Mouse (Mus musculus) heart, embryonic 10.5 days (tissue): ENCODE data around the gene Ctnnd2. TPM values are rescaled to one million over a fixed set of nuclear protein-coding genes. Genes with fewer than 3 reads are reported as not detected.
A peak's percentile ranks its signal among the peaks of the same experiment; 100 is the strongest.
"Not testable (repeated sequence)": the region's sequence is repeated elsewhere in the genome, so short reads cannot be mapped to it uniquely, and the experiment has no call there.

Experiments
- DNase-seq: peaks from one replicate; pipeline ENCODE4 v3.0.0-alpha.2; 2017; ENCODE audit warnings: low spot score
- H3K27ac ChIP-seq: fragments of 300-500 bp; sonication (generic); 2 replicates; pipeline ENCODE4 v1.5.1; 2016; ENCODE audit warnings: mild to moderate bottlenecking
- H3K27me3 ChIP-seq: fragments of 300-500 bp; sonication (generic); 2 replicates; pipeline ENCODE4 v1.6.1; 2016; ENCODE audit warnings: mild to moderate bottlenecking; ENCODE audit not compliant: poor library complexity, insufficient read depth, severe bottlenecking
- H3K36me3 ChIP-seq: fragments of 300-500 bp; sonication (generic); 2 replicates; pipeline ENCODE4 v1.6.1; 2016; ENCODE audit warnings: mild to moderate bottlenecking, moderate library complexity
- H3K4me1 ChIP-seq: fragments of 300-500 bp; sonication (generic); 2 replicates; pipeline ENCODE4 v1.6.1; 2016; ENCODE audit warnings: mild to moderate bottlenecking
- H3K4me3 ChIP-seq: fragments of 300-500 bp; sonication (generic); 2 replicates; pipeline ENCODE4 v1.5.1; 2016; ENCODE audit warnings: mild to moderate bottlenecking, moderate library complexity
- H3K9me3 ChIP-seq: fragments of 300-500 bp; sonication (generic); 2 replicates; pipeline ENCODE4 v1.6.1; 2016; ENCODE audit warnings: mild to moderate bottlenecking, moderate library complexity
- WGBS: fragments of 180-500 bp; shearing (Covaris S2); methylation state at CpG from one replicate; pipeline ENCODE4 v1.1.7; 2016; 5-methylcytosine and 5-hydroxymethylcytosine counted together
- polyA plus RNA-seq: library from polyadenylated mRNA; unstranded; fragments of >200 nt; fragmentation: Nextera tagmentation; extraction: Ambion mirVana; gene quantifications from 2 replicates; pipeline ENCODE4 v1.2.1, GENCODE M21; 2016

Gene Ctnnd2
- polyA plus RNA-seq, result 2.2 and 4.2 TPM in 2 replicates

- peaks cover 35% of the 10 kb centered on the region for H3K27me3 ChIP-seq
- peak; percentile 79 for DNase-seq
- H3K4me3 ChIP-seq, result peak within 1 kb of the TSS; percentile 77
- 10% methylated on average over 135 of the region's 136 CpGs for WGBS
- 0 out of 2 replicates have a peak, but pooled peaks cover 6% of the 10 kb centered on the region for H3K4me1 ChIP-seq
- no peaks in the 10 kb centered on the region for H3K9me3 ChIP-seq
- no peaks in the 10 kb centered on the region for H3K36me3 ChIP-seq
- H3K27ac ChIP-seq, result peak within 1 kb of the TSS; percentile 82
These were observed at the start of gene Ctnnd2 for GRCm38 (mm10) chr15:30172391-30173281. Gene Ctnnd2 (plus strand): TSS chr15:30172593.

DNA sequence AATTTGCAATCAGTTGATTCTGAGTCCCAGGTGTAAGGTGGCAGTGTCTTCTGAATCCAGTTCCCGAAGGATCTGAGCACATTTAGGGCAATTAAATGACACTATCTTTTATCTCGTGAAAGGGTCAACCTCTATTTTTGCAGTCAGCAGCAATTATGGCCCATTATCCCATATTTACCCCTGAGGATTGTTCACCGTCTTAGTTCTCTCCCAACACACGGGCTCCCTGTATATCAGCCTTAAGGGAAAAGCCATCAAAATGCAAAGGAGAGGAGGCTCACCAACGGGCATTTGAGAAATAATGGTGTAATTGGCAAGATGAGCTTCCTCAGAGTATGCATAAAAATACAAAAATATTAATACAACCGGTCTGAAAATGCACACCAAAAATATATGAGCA is 41.7 kb upstream of the Ctnnd2 start:
- H3K27ac ChIP-seq, result no peak overlapping the region
- no peak overlapping the region for H3K4me3 ChIP-seq
- no peaks in the 10 kb centered on the region for H3K36me3 ChIP-seq
- no peaks in the 10 kb centered on the region for H3K4me1 ChIP-seq
- 77% methylated on average over 6 of the region's 6 CpGs for WGBS
- no peaks in the 10 kb centered on the region for H3K27me3 ChIP-seq
- no peak for DNase-seq
- H3K9me3 ChIP-seq, result no peaks in the 10 kb centered on the region

GRCm38 (mm10) chr15:30139626-30140025 is 32.8 kb upstream of the Ctnnd2 start:
- H3K4me1 ChIP-seq, H3K4me3 ChIP-seq: not testable (repeated sequence)

GRCm38 (mm10) chr15:30145413-30145812 is 27.0 kb upstream of the Ctnnd2 start:
- Histone ChIP-seq H3K9me3 (no peaks in the 10 kb centered on the region), H3K27ac (no peak overlapping the region), H3K4me3 (no peak overlapping the region), H3K36me3 (no peaks in the 10 kb centered on the region), H3K27me3 (no peaks in the 10 kb centered on the region), H3K4me1 (no peaks in the 10 kb centered on the region)
- no peak for DNase-seq
- WGBS, result 64% methylated on average over 2 of the region's 2 CpGs

More at GRCm38 (mm10) chr15:30139626-30140025, 32.8 kb upstream of the Ctnnd2 start:
- H3K9me3 ChIP-seq, H3K27me3 ChIP-seq, H3K27ac ChIP-seq, DNase-seq, H3K36me3 ChIP-seq: not testable (repeated sequence)
- WGBS, result 44% methylated on average over 1 of the region's 1 CpGs

DNA sequence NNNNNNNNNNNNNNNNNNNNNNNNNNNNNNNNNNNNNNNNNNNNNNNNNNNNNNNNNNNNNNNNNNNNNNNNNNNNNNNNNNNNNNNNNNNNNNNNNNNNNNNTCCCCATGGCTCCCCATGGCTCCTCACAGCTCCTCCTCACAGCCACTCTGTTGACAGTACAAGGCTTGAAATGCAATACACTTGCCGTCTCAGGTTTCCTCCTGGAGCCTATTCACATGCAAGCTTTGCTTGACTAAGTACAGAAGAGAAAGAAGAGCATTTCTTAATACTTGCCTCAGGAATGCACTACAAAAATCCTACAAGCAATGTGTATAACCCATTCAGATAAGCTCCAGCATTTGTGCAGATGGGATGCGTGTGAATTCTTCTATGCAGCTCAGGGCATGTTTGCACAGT is 20.2 kb upstream of the Ctnnd2 start:
- Histone ChIP-seq H3K9me3 (no peaks in the 10 kb centered on the region), H3K4me3 (no peak overlapping the region), H3K4me1 (no peaks in the 10 kb centered on the region), H3K27ac (no peak overlapping the region), H3K36me3 (no peaks in the 10 kb centered on the region), H3K27me3 (no peaks in the 10 kb centered on the region)
- 43% methylated on average over 2 of the region's 2 CpGs for WGBS
- no peak for DNase-seq

DNA sequence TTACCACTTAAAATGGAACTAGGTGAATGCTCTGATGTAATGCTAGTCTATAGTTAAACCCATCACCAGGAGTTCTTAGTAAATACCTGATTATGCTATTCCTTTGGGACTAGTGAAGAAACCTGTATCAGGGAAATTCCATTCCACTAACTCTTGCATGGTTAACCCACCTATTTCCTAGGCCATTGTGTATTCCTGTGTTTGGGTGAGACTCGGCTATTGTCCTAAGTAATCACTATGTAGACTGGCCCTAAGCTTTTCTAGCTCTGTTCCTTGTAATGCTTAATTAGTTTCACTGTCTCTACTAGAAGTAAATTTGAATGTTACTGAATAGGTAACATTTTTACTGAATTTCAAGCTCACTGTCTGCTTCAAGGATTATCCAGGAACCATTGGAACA is 14.4 kb upstream of the Ctnnd2 start:
- no peak for DNase-seq
- 71% methylated on average over 1 of the region's 1 CpGs for WGBS

DNA sequence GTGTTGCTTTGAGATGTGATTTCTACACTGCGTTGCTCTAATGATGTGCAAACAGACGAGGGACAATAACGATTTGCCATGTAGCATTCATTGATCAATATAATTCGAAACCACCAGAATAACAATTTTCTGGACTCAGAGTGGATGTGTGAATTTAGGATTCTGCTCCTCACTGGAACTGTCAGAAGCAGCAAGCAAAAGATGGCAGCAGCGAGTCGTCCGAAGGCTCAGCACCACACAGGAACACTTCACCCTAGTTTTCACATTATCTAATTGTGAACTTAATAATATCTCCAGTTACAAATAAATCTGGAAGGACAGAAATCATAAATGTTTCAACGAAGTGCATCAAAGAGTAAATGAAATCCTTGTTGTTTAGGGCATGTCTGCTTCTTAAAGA is 2.4 kb upstream of the Ctnnd2 start:
- Histone ChIP-seq H3K27ac (no peak overlapping the region), H3K9me3 (no peaks in the 10 kb centered on the region), H3K36me3 (no peaks in the 10 kb centered on the region), H3K27me3 (peaks cover 31% of the 10 kb centered on the region), H3K4me3 (no peak overlapping the region), H3K4me1 (0 out of 2 replicates have a peak, but pooled peaks cover 6% of the 10 kb centered on the region)
- WGBS, result 71% methylated on average over 8 of the region's 8 CpGs
- DNase-seq, result no peak

More for the DNA sequence above, 14.4 kb upstream of the Ctnnd2 start:
- Histone ChIP-seq H3K27ac (no peak overlapping the region), H3K4me1 (no peaks in the 10 kb centered on the region), H3K36me3 (no peaks in the 10 kb centered on the region), H3K27me3 (no peaks in the 10 kb centered on the region), H3K9me3 (no peaks in the 10 kb centered on the region), H3K4me3 (no peak overlapping the region)

GRCm38 (mm10) chr15:30171493-30172195 is 749 bp upstream of the Ctnnd2 start:
- Histone ChIP-seq H3K27ac (no peak overlapping the region), H3K9me3 (no peaks in the 10 kb centered on the region), H3K36me3 (no peaks in the 10 kb centered on the region), H3K4me1 (0 out of 2 replicates have a peak, but pooled peaks cover 6% of the 10 kb centered on the region), H3K4me3 (peak overlapping the region; percentile 77), H3K27me3 (peaks cover 35% of the 10 kb centered on the region)
- no peak for DNase-seq
- 22% methylated on average over 11 of the region's 11 CpGs for WGBS

GRCm38 (mm10) chr15:30173370-30173941 is 1.1 kb downstream of the Ctnnd2 start:
- peak; percentile 73 for DNase-seq
- H3K27me3 ChIP-seq, result peaks cover 35% of the 10 kb centered on the region
- H3K27ac ChIP-seq, result peak overlapping the region; percentile 82; the same call in 1 of the 2 replicates
- H3K4me3 ChIP-seq, result peak overlapping the region; percentile 77
- H3K9me3 ChIP-seq, result no peaks in the 10 kb centered on the region
- H3K4me1 ChIP-seq, result 0 out of 2 replicates have a peak, but pooled peaks cover 6% of the 10 kb centered on the region
- WGBS, result under 1% methylated on average over 29 of the region's 29 CpGs
- no peaks in the 10 kb centered on the region for H3K36me3 ChIP-seq

- Histone ChIP-seq H3K9me3 (no peaks in the 10 kb centered on the region), H3K27ac (no peak overlapping the region), H3K4me1 (0 out of 2 replicates have a peak, but pooled peaks cover 6% of the 10 kb centered on the region), H3K36me3 (no peaks in the 10 kb centered on the region), H3K27me3 (peaks cover 35% of the 10 kb centered on the region), H3K4me3 (peak overlapping the region; percentile 77)
- no peak for DNase-seq
- WGBS, result 47% methylated on average over 7 of the region's 7 CpGs
These were observed 1.9 kb downstream of the Ctnnd2 start for GRCm38 (mm10) chr15:30174321-30174720.

- Histone ChIP-seq H3K36me3 (no peaks in the 10 kb centered on the region), H3K9me3 (no peaks in the 10 kb centered on the region), H3K4me1 (no peaks in the 10 kb centered on the region), H3K27me3 (no peaks in the 10 kb centered on the region), H3K27ac (no peak overlapping the region), H3K4me3 (no peak overlapping the region)
- 88% methylated on average over 7 of the region's 7 CpGs for WGBS
- DNase-seq, result no peak
These were observed 11.6 kb downstream of the Ctnnd2 start for GRCm38 (mm10) chr15:30184020-30184419.

DNA sequence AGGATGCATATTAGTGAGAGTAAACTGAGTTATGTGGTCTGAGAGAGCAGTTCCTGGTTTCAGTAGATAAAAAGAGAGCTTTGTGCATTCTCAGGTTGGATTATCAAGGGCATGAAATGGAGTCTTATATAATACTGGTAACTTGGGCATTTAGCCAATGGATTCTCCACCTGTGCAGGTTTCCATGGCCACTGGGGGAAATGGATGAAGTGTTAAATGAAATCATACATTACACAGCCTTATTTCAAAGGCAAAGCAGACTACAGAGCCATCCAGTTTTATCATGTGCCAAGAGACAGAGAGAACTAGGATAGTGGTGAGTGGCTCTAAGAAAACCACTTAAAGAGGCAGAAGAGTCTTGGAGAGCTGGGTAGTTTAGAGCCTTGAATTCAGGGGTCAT is 18.5 kb downstream of the Ctnnd2 start:
- no peak overlapping the region for H3K4me3 ChIP-seq
- H3K36me3 ChIP-seq, result no peaks in the 10 kb centered on the region
- no peak for DNase-seq
- no peaks in the 10 kb centered on the region for H3K4me1 ChIP-seq
- H3K27ac ChIP-seq, result no peak overlapping the region
- H3K27me3 ChIP-seq, result no peaks in the 10 kb centered on the region
- no peaks in the 10 kb centered on the region for H3K9me3 ChIP-seq
